Mouse (Mus musculus) heart, embryonic 11.5 days (tissue): ENCODE measurements at regions not wholly inside any gene's neighbourhood (a gene's known extent, or its start where the extent isn't known, plus 50 kb on each side); places are given as distances from the start of the nearest gene placed in this dataset.

Source experiments
- ATAC-seq: fragments of 200-750 bp; cut with Nextera tagmentation; replicated peaks from 2 replicates; pipeline ENCODE4 v1.8.0; 2017; ENCODE audit warnings: moderate library complexity; ENCODE audit not compliant: insufficient number of reproducible peaks, low FRiP score, low TSS enrichment
- H3K27ac ChIP-seq: fragments of 300-500 bp; sonication (generic); 2 replicates; pipeline ENCODE4 v1.5.1; 2014; ENCODE audit warnings: mild to moderate bottlenecking, low read depth, low read length
- H3K27me3 ChIP-seq: fragments of 300-500 bp; sonication (generic); 2 replicates; pipeline ENCODE4 v1.6.1; 2014; ENCODE audit warnings: mild to moderate bottlenecking, low read length, mixed read lengths; ENCODE audit not compliant: control insufficient read depth, insufficient read depth
- H3K36me3 ChIP-seq: fragments of 300-500 bp; sonication (generic); 2 replicates; pipeline ENCODE4 v1.6.1; 2014; ENCODE audit warnings: mild to moderate bottlenecking, low read length, moderate library complexity, mixed read lengths; ENCODE audit not compliant: control insufficient read depth, insufficient read depth
- H3K4me1 ChIP-seq: fragments of 300-500 bp; sonication (generic); 2 replicates; pipeline ENCODE4 v1.6.1; 2014; ENCODE audit warnings: low read length; ENCODE audit not compliant: control insufficient read depth, insufficient read depth
- H3K4me2 ChIP-seq: fragments of 300-500 bp; sonication (generic); 2 replicates; pipeline ENCODE4 v1.6.1; 2014; ENCODE audit warnings: mild to moderate bottlenecking, moderate library complexity
- H3K4me3 ChIP-seq: fragments of 300-500 bp; sonication (generic); 2 replicates; pipeline ENCODE4 v1.5.1; 2014; ENCODE audit warnings: low read depth, low read length
- H3K9ac ChIP-seq: fragments of 300-500 bp; sonication (generic); 2 replicates; pipeline ENCODE4 v1.6.1; 2014; ENCODE audit warnings: mild to moderate bottlenecking, low read depth, low read length, moderate library complexity
- H3K9me3 ChIP-seq: fragments of 300-500 bp; sonication (generic); replicated peaks from 2 replicates; pipeline ENCODE4 v1.6.1; 2016; ENCODE audit warnings: low read length; ENCODE audit not compliant: control insufficient read depth
- WGBS: fragments of 180-500 bp; shearing (Covaris S2); extraction: QIAGEN DNeasy Blood & Tissue Kit; methylation state at CpG from one replicate; pipeline ENCODE4 v1.1.7; 2014; ENCODE audit not compliant: insufficient replicate concordance; 5-methylcytosine and 5-hydroxymethylcytosine counted together

DNA sequence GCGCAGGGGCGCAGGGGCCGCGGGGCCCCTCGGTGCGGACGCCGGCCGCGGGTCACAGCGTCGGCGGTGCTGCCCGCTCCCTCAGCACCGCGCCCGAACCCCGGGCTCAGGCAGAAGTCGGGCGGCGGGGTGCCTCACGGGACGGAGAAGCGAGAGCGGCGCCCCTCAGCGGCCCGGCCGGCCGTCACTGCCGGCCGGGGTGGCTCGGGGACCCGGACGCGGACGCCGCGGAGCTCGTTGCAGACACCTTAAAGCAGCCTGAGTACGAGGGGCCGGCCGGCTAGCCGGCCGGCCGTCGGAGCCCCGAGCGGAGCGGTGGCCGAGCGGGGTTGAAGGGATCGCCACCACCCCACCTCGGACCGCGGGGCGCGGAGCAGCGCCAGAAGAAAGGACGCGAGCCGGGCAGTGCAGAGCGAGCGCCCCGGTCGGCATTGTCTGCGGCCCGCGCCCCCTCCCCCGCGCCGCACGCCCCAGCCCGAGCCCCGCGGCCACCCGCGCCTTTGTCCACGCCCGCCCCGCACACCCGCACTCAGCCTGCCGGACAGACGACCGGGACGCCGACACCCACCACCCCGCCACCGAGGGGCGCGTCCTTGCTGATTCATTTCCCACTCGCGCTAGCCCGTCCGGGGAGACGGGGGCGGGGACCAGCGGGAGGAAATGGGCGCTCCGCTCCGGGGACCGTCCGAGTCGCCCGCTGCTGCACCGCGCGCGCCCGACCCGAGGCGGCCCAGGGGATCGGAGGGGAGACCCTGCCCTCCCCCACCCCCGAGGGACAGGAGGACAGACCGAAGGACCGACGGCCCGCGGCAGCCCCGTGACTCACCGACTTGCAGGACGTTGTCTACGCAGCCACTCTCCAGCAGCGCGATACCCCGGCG is 155.4 kb upstream of the Smim15 start:
- Histone ChIP-seq H3K27ac (peak overlapping the region; percentile 77), H3K27me3 (peaks cover 14% of the 10 kb centered on the region), H3K9ac (peak overlapping the region; percentile 87), H3K4me2 (peak overlapping the region; percentile 77), H3K4me3 (peak overlapping the region; percentile 87), H3K4me1 (peaks cover 6% of the 10 kb centered on the region; the same call in 1 of the 2 replicates), H3K9me3 (no peaks in the 10 kb centered on the region), H3K36me3 (no peaks in the 10 kb centered on the region)
- ATAC-seq, result no peak
- under 1% methylated on average over 95 of the region's 127 CpGs for whole genome bisulfite sequencing

DNA sequence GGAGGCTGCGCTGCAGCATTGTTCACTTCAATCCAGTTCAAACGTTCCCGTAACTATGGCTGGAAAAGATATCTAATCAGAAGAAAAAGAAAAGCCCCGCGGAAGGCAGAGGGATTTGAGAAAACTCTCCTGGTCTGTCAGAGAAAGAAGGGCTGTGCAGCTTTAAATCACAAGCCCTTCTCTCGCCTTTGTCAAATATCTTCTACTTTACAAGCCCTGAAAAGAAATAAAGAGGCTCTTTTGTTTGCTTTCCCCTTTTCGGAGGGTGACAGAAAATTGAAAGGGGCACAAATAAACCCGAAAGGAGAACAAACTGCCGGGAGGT is 156.1 kb upstream of the Smim15 start:
- H3K4me3 ChIP-seq, result peak overlapping the region; percentile 87
- WGBS, result 0% methylated on average over 9 of the region's 9 CpGs
- peak overlapping the region; percentile 77 for H3K4me2 ChIP-seq
- H3K9me3 ChIP-seq, result no peaks in the 10 kb centered on the region
- no peak for ATAC-seq
- 0 out of 2 replicates have a peak overlapping the region, but pooled peaks have one; percentile 77 for H3K27ac ChIP-seq
- no peaks in the 10 kb centered on the region for H3K36me3 ChIP-seq
- peak overlapping the region; percentile 87 for H3K9ac ChIP-seq
- H3K4me1 ChIP-seq, result peaks cover 6% of the 10 kb centered on the region; the same call in 1 of the 2 replicates
- peaks cover 8% of the 10 kb centered on the region for H3K27me3 ChIP-seq

DNA sequence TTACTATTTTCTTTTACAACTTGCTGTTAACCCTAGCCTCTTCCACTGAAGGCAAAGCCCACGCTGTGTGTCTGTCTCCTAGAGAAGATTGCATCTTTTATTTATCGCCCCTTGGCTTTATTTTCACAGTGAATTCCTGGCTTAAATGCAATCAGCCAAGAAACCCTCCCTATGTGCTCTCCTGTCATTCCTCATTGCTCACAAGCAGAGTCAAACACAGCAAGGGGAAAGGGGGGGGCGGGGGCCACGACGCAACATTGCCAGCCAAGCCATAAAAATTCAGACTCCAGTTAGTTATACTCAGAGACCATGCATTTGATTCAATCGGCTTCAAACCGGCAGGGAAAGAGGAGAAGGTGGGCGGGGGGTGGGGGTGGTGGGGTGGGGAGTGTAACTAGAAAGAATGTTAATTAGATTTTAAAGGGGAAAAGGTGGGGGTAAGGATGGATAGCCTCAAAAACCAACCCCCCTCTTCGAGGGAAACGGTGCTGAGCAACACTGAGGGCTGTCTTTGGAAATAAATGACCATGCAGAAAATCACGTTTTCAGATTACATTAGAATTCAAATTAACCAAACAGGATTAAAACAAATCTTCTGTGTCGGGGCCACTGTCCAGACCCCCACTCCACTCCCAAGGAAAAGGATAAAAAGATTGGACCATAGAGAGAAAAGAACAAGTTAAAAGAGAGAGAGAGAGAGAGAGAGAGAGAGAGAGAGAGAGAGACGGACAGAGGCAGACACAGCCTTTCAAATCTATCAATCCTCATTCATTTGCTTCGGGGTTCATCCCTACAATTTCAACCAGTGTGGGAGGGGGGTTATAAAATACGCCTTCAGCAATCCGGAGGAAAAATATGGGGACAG is 156.6 kb upstream of the Smim15 start:
- Histone ChIP-seq H3K27me3 (peaks cover 5% of the 10 kb centered on the region), H3K4me3 (peak overlapping the region; percentile 87), H3K27ac (no peak overlapping the region), H3K4me2 (peak overlapping the region; percentile 77), H3K36me3 (no peaks in the 10 kb centered on the region), H3K4me1 (peaks cover 6% of the 10 kb centered on the region; the same call in 1 of the 2 replicates), H3K9me3 (no peaks in the 10 kb centered on the region), H3K9ac (peak overlapping the region; percentile 87)
- no peak for ATAC-seq
- WGBS, result 3% methylated on average over 16 of the region's 16 CpGs

DNA sequence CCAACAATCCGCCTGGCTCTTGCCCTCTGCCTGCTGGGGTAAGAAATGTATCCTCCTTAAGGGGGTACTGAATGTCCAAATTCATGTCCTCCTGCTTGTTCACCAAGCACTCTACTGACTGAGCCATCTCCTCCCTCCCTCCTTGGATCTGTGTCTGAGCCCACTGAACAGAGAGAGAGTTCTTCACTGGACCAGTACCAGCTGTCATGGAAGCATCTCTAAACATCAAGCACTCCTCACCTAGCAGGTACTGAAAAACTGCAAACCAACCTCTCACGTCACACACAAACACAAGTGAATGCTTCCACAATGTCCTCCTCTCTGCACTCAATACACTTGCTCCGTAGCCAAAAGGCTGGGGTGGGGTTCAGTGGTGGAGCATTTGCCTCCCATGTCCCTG is 159.4 kb upstream of the Smim15 start:
- Histone ChIP-seq H3K4me2 (no peak overlapping the region), H3K27ac (no peak overlapping the region), H3K36me3 (no peaks in the 10 kb centered on the region), H3K27me3 (no peaks in the 10 kb centered on the region), H3K9ac (no peak overlapping the region), H3K4me3 (no peak overlapping the region), H3K9me3 (no peaks in the 10 kb centered on the region), H3K4me1 (peaks cover 8% of the 10 kb centered on the region)
- no peak for ATAC-seq
- WGBS, result 79% methylated on average over 3 of the region's 3 CpGs

DNA sequence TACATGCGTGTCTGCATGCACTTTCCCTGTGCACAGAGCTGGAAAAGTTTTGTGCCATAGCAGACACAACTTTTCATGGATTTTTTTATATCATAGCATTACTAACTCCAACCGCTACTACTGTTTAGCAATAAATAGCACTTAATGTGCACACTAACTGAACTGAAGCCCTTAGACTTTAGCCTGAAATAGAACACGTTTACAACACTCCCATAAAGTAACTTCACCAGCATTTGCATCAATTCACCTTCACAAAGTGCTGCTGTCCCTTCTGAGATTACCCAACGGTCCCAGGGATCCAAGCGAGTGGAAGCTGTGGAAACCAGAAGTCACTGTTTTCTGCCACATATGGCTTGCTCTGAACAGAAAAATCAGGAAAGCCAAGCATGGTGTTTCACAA is 161.9 kb upstream of the Smim15 start:
- H3K9me3 ChIP-seq, result no peaks in the 10 kb centered on the region
- no peaks in the 10 kb centered on the region for H3K27me3 ChIP-seq
- WGBS, result 81% methylated on average over 5 of the region's 5 CpGs
- no peak overlapping the region for H3K9ac ChIP-seq
- no peaks in the 10 kb centered on the region for H3K36me3 ChIP-seq
- ATAC-seq, result no peak
- no peak overlapping the region for H3K4me2 ChIP-seq
- peaks cover 10% of the 10 kb centered on the region for H3K4me1 ChIP-seq
- no peak overlapping the region for H3K4me3 ChIP-seq
- H3K27ac ChIP-seq, result no peak overlapping the region

DNA sequence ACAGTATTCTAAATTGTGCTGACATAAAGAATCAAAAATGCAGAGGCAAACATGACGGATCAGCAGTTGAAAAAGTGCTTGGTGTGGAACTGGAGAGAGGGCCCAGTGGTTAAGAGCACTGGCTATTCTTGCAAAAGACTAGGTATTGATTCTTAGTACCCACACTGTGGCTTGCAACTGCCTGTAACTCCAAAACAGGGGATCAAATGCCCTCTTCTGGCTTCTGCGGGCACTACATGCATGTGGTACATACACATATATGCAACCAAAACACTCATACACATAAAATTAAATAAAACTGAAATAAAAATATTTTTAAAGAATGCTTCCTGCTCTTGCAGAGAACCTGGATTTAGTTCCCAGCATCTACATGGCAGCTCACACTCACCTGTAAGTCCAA is 163.7 kb upstream of the Smim15 start:
- Histone ChIP-seq H3K27ac (no peak overlapping the region), H3K4me1 (peaks cover 5% of the 10 kb centered on the region), H3K9ac (no peak overlapping the region), H3K9me3 (no peaks in the 10 kb centered on the region), H3K4me2 (no peak overlapping the region), H3K4me3 (no peak overlapping the region), H3K27me3 (no peaks in the 10 kb centered on the region), H3K36me3 (no peaks in the 10 kb centered on the region)
- no peak for ATAC-seq
- 89% methylated on average over 2 of the region's 2 CpGs for WGBS

DNA sequence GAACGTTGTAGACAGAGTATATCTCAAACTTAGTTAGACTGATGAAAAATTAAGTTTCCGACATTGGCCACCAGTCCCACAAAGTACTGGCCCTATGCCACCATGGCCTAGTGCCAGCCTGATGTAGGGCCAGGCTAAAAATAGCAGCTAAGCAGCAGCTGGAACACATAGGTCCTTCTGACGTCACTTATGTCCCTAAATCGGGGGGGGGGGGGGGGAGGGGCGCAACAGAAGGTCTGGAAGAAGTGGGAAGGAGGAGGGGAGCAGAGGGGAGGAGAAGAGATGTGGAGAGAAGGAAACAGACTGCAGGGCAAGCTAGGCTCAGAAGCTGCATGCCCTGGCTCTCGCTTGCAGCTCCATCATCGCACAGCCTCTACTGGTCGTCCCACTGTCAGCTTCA is 164.7 kb upstream of the Smim15 start:
- Histone ChIP-seq H3K27me3 (no peaks in the 10 kb centered on the region), H3K9me3 (no peaks in the 10 kb centered on the region), H3K27ac (no peak overlapping the region), H3K9ac (no peak overlapping the region), H3K4me2 (no peak overlapping the region), H3K4me3 (no peak overlapping the region), H3K36me3 (no peaks in the 10 kb centered on the region), H3K4me1 (peaks cover 5% of the 10 kb centered on the region)
- WGBS, result 44% methylated on average over 8 of the region's 8 CpGs
- ATAC-seq, result no peak

GRCm38 (mm10) chr13:107878980-107879379 is 165.3 kb upstream of the Smim15 start:
- H3K4me2 ChIP-seq, result no peak overlapping the region
- no peak overlapping the region for H3K4me3 ChIP-seq
- H3K4me1 ChIP-seq, result peaks cover 5% of the 10 kb centered on the region
- no peak overlapping the region for H3K27ac ChIP-seq
- no peak for ATAC-seq
- H3K9me3 ChIP-seq, result no peaks in the 10 kb centered on the region
- no peaks in the 10 kb centered on the region for H3K36me3 ChIP-seq
- WGBS, result 92% methylated on average over 3 of the region's 3 CpGs
- H3K9ac ChIP-seq, result no peak overlapping the region
- H3K27me3 ChIP-seq, result no peaks in the 10 kb centered on the region
